17 mouse cellular contexts compared by ENCODE assay signal in the genomic region with DNA sequence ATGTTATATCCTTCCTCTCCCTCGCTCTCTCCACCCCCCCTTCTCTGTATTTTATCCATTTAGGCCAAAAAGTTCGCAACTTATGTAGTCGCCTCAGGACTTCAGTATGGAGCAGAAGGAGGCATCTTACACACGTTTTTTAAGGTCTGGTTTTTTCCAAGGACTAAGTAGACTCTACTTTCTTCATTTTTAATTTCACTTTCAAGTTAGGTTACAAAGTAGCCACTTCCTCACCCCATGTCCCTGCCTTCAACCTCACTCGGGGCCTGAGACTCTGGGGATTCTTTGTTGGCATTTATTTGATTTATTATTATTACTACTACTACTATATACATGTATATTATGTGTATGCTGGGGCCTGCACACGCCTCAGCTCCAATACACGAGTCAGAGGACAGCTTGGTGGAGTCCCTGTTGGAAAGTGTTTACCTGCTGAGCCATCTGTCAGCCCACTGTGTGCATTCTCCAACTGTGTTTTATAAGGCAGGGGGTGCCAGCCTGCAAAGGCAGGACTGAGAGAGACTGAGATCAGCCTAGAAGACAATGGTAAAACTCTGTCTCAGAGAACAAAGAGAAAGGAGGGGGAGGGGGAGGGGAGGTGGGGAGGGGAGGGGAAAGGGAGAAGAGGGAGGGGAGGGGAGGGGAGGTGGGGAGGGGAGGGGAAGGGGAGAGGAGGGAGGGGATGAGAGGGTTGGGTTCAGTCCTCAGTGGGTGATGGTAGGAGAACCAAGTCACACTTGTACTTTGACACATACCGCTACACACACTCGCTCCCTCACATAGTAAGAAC. TPM values are rescaled to one million over a fixed set of nuclear protein-coding genes. Genes with fewer than 3 reads are reported as not detected.
"Had no signal": no experiment of that assay in that cellular context is flagged by ENCODE, and none has a peak within 500 bp of the region (broad histone marks: within the 10 kb centered on the region; RNA-seq: fewer than 3 reads in every experiment).

No protein-coding gene starts in this region.

- DNase-seq: kidney, adult 9 months; kidney, postnatal 4 days; lung, adult 18-20 months; midbrain, embryonic 14.5 days; right cerebral cortex, postnatal 4 days; spleen, adult 18-20 months; thymus, adult 18-20 months; thymus, postnatal 14 days had no signal

- H3K4me2 ChIP-seq: limb, embryonic 13.5 days; neural tube, embryonic 12.5 days had no signal

- H3K27ac ChIP-seq: kidney, postnatal 0 days; layer of hippocampus, adult 2 months; limb, embryonic 13.5 days; liver, embryonic 14.5 days; macrophage; neural tube, embryonic 12.5 days had no signal

- H3K36me3 ChIP-seq: limb, embryonic 13.5 days; neural tube, embryonic 12.5 days had no signal

- H3K4me3 ChIP-seq: layer of hippocampus, adult 2 months; limb, embryonic 13.5 days; neural tube, embryonic 12.5 days had no signal

- H3K4me1 ChIP-seq: neural tube, embryonic 12.5 days had no signal

- ATAC-seq: lung, postnatal 0 days had no signal

- H3K27me3 ChIP-seq: limb, embryonic 13.5 days; neural tube, embryonic 12.5 days had no signal

- H3K9ac ChIP-seq: limb, embryonic 13.5 days; liver, embryonic 14.5 days; neural tube, embryonic 12.5 days had no signal

- H3K9me3 ChIP-seq: limb, embryonic 13.5 days; neural tube, embryonic 12.5 days had no signal

RNA-seq across cellular contexts. Expression of gene Ak7, which starts 27.8 kb away (rescaled TPM):
- total RNA-seq: monocyte, adult 5-6 weeks had no signal
- polyA plus RNA-seq: liver, adult 2 months; macrophage had no signal
